Mouse (Mus musculus) liver, adult 2 months (tissue): Measurements from ENCODE around the gene Gdf1.

Source experiments
- CTCF ChIP-seq: fragments of 200-500 bp; IDR thresholded peaks from 2 replicates; pipeline ENCODE4 v1.5.1; 2011; ENCODE audit warnings: low read depth, low read length, control low read depth
- POLR2A ChIP-seq: fragments of 200-500 bp; IDR thresholded peaks from 2 replicates; pipeline ENCODE4 v1.6.1; 2011; ENCODE audit warnings: low read length, control low read depth; ENCODE audit not compliant: insufficient read depth; ENCODE audit errors: extremely low read depth

GRCm38 (mm10) chr8:70338931-70339330 lies 9.3 kb downstream of the Gdf1 start:
- TF ChIP-seq POLR2A (no peak), CTCF (no peak)
